8 mouse cellular contexts compared by ENCODE assay signal in the genomic region with DNA sequence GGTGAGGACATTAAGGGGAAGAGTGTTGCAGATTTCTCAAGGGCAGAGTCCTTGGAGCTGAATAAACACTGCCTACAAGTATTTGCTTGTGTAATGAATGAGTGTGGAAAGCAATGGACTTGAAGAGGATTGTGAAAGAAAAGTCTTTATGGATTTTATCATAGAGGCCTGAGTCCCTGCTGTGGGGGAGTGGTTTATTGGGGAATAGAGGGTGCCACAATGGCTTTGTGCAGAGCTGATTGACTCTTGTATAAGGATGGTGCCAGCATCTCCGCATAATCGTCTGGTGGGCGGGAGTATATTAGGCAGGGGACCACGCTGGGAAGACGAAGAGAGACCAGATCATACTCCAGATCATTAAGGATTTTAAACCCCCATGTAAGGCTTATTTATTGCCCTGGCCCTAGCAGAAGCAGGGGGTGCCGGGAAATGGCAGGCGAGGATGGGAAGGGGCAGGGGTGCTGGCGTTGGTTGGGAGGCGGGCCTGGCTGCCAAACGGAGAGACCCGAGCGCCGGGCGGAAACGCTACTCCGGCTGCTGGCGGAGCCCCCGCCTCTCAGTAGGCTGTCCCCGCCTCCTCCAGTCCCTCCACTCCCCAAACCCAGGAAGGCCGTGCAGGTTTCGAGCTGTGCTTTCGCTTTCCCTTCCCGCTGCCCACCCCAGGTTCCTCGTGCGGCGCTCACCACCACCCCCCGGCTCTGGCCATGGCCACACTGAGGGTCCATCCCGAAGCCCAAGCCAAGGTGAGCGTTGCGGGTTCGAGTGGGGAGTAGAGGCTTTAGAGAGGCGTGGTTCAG. TPM values are rescaled to one million over a fixed set of nuclear protein-coding genes. Genes with fewer than 3 reads are reported as not detected.
DNase-seq lines count a peak whose midpoint lies in the region; ATAC-seq and TF ChIP-seq lines count a peak whose summit lies in the region.

TSS of gene Psme1 (plus strand) at position 253 of the 797 bp plus-strand sequence.

- H3K9ac ChIP-seq in embryonic facial prominence, embryonic 14.5 days (ENCODE audit: low read depth, low read length) = peak within 1 kb of the TSS; percentile 92
- H3K9ac ChIP-seq in heart, adult 2 months (ENCODE audit: low read depth, low read length) = peak within 1 kb of the TSS; percentile 95
- peak within 1 kb of the TSS; percentile 76 for H3K9ac ChIP-seq in limb, embryonic 15.5 days
- H3K9ac ChIP-seq in midbrain, postnatal 0 days (replicated peaks; ENCODE audit: low read length, poor library complexity, severe bottlenecking) = peak within 1 kb of the TSS; percentile 72

- peaks cover 21% of the 10 kb centered on the region for H3K36me3 ChIP-seq in embryonic facial prominence, embryonic 14.5 days (ENCODE audit: control insufficient read depth, insufficient read depth, low read length)
- H3K36me3 ChIP-seq in heart, adult 2 months (ENCODE audit: control insufficient read depth, insufficient read depth, low read length) = no peaks in the 10 kb centered on the region
- H3K36me3 ChIP-seq in limb, embryonic 15.5 days = peaks cover 21% of the 10 kb centered on the region
- peaks cover 13% of the 10 kb centered on the region for H3K36me3 ChIP-seq in midbrain, postnatal 0 days (ENCODE audit: insufficient read depth, low read length)

- TF ChIP-seq CTCF in heart, adult 2 months (IDR thresholded peaks at IDR 0.05) = no peak
- no peak for TF ChIP-seq CTCF in midbrain, postnatal 0 days (IDR thresholded peaks at IDR 0.05)

- peak within 1 kb of the TSS; percentile 81 for H3K4me3 ChIP-seq in embryonic facial prominence, embryonic 14.5 days (ENCODE audit: low read depth, low read length)
- peak within 1 kb of the TSS; percentile 98 for H3K4me3 ChIP-seq in heart, adult 2 months
- peak within 1 kb of the TSS; percentile 60 for H3K4me3 ChIP-seq in limb, embryonic 15.5 days
- peak within 1 kb of the TSS; percentile 48 for H3K4me3 ChIP-seq in midbrain, postnatal 0 days (ENCODE audit: low read depth, low read length)

- peak; percentile 95 for ATAC-seq in embryonic facial prominence, embryonic 14.5 days (ENCODE audit: low read depth)
- ATAC-seq in limb, embryonic 15.5 days (ENCODE audit: insufficient number of reproducible peaks, low FRiP score, low TSS enrichment, low read depth) = peak; percentile 88
- ATAC-seq in midbrain, postnatal 0 days (ENCODE audit: low FRiP score) = peak; percentile 89

- 0% methylated on average over 15 of the region's 32 CpGs for WGBS in embryonic facial prominence, embryonic 14.5 days
- WGBS in heart, adult 2 months = under 1% methylated on average over 32 of the region's 32 CpGs
- whole genome bisulfite sequencing in limb, embryonic 15.5 days = under 1% methylated on average over 32 of the region's 32 CpGs
- under 1% methylated on average over 28 of the region's 32 CpGs for WGBS in midbrain, postnatal 0 days

- H3K27me3 ChIP-seq in embryonic facial prominence, embryonic 14.5 days (replicated peaks; ENCODE audit: control insufficient read depth, insufficient read depth, low read length) = no peaks in the 10 kb centered on the region
- no peaks in the 10 kb centered on the region for H3K27me3 ChIP-seq in heart, adult 2 months (ENCODE audit: control insufficient read depth, insufficient read depth, low read length)
- no peaks in the 10 kb centered on the region for H3K27me3 ChIP-seq in limb, embryonic 15.5 days
- H3K27me3 ChIP-seq in midbrain, postnatal 0 days (ENCODE audit: insufficient read depth, low read length) = no peaks in the 10 kb centered on the region

- 0 out of 2 replicates have a peak, but pooled peaks cover 4% of the 10 kb centered on the region for H3K79me2 ChIP-seq in heart, adult 2 months (replicated peaks; ENCODE audit: control insufficient read depth, insufficient read depth, low read length)

- TF ChIP-seq EP300 in heart, adult 2 months (IDR thresholded peaks at IDR 0.05; ENCODE audit: insufficient read depth, low read depth, low read length) = 0 out of 2 replicates have a peak, but pooled peaks have one; percentile 18

- peak within 1 kb of the TSS; percentile 96 for H3K4me2 ChIP-seq in embryonic facial prominence, embryonic 14.5 days (ENCODE audit: low read depth, low read length)
- peak within 1 kb of the TSS; percentile 73 for H3K4me2 ChIP-seq in limb, embryonic 15.5 days
- peak within 1 kb of the TSS; percentile 64 for H3K4me2 ChIP-seq in midbrain, postnatal 0 days (ENCODE audit: low read depth, low read length, poor library complexity, severe bottlenecking)

- 0 out of 2 replicates have a peak, but pooled peaks cover 3% of the 10 kb centered on the region for H3K4me1 ChIP-seq in embryonic facial prominence, embryonic 14.5 days (ENCODE audit: control insufficient read depth, insufficient read depth, low read length)
- peaks cover 3% of the 10 kb centered on the region; the same call in 1 of the 2 replicates for H3K4me1 ChIP-seq in heart, adult 2 months (ENCODE audit: control insufficient read depth, insufficient read depth, low read length)
- H3K4me1 ChIP-seq in limb, embryonic 15.5 days = peaks cover 10% of the 10 kb centered on the region
- H3K4me1 ChIP-seq in midbrain, postnatal 0 days (ENCODE audit: insufficient read depth, low read length) = no peaks in the 10 kb centered on the region

- intact Hi-C loops in heart, adult 2 months (cut with DNase I) = loop anchor here (1.0 kb wide), 1 partner anchor 18 kb away; the partner anchor contains the start of genes A730061H03Rik and Dcaf11

- H3K27ac ChIP-seq in embryonic facial prominence, embryonic 14.5 days (replicated peaks; ENCODE audit: low read depth, low read length) = peak within 1 kb of the TSS; percentile 66
- peak within 1 kb of the TSS; percentile 94 for H3K27ac ChIP-seq in heart, adult 2 months
- peak within 1 kb of the TSS; percentile 84 for H3K27ac ChIP-seq in limb, embryonic 15.5 days
- peak within 1 kb of the TSS; percentile 77 for H3K27ac ChIP-seq in midbrain, postnatal 0 days (ENCODE audit: low read depth, low read length)

- H3K9me3 ChIP-seq in embryonic facial prominence, embryonic 14.5 days (ENCODE audit: control insufficient read depth, low read length) = no peaks in the 10 kb centered on the region
- H3K9me3 ChIP-seq in limb, embryonic 15.5 days = no peaks in the 10 kb centered on the region
- H3K9me3 ChIP-seq in midbrain, postnatal 0 days (ENCODE audit: low read length) = no peaks in the 10 kb centered on the region

- DNase-seq in layer of hippocampus, adult 11-12 months (ENCODE audit: low spot score) = peak; percentile 69
- no peak for DNase-seq in layer of hippocampus, adult 9-10 months (ENCODE audit: low spot score)
- DNase-seq in embryonic facial prominence, embryonic 14.5 days (ENCODE audit: low spot score) = peak; percentile 93
- peak; percentile 86 to 90 for DNase-seq in heart, adult 2 months
- DNase-seq in kidney, adult 8-10 months = peak; percentile 75 to 77
- DNase-seq in midbrain, postnatal 0 days (ENCODE audit: low spot score) = peak; percentile 92
- DNase-seq in spleen, postnatal 36 days (ENCODE audit: low spot score in 2 of 2) = peak; percentile 88 to 90

- TF ChIP-seq POLR2A in heart, adult 2 months (IDR thresholded peaks at IDR 0.05; ENCODE audit: insufficient read depth, low read depth, low read length) = peak; percentile 84

RNA-seq across cellular contexts. Expression of gene Psme1, which starts in this region (rescaled TPM):
- 119 and 123 TPM in 2 replicates for polyA plus RNA-seq in embryonic facial prominence, embryonic 14.5 days (2014; fragmentation: Nextera tagmentation; extraction: Ambion mirVana)
- 100 to 1,000 TPM; 231 to 264 TPM for total RNA-seq in heart, adult 2 months (2021)
- polyA plus RNA-seq in heart, adult 2 months (2012; rRNA removed) = 101 and 118 TPM in 2 replicates
- polyA plus RNA-seq in limb, embryonic 15.5 days (2015; fragmentation: Nextera tagmentation; extraction: Ambion mirVana) = 141 and 148 TPM in 2 replicates
- total RNA-seq in midbrain, postnatal 0 days (2014; rRNA removed) = 119 and 147 TPM in 2 replicates
- 268 and 288 TPM in 2 replicates for polyA plus RNA-seq in midbrain, postnatal 0 days (2015; fragmentation: Nextera tagmentation; extraction: Ambion mirVana)

Comparison
In these comparisons a context has a peak if more than half of its experiments do, and no peak if none do; other contexts are left out.
1. H3K4me3 ChIP-seq: peak in every context shown above with its lines; median percentile 98 in heart, adult 2 months; 81 in embryonic facial prominence, embryonic 14.5 days; 60 in limb, embryonic 15.5 days; 48 in midbrain, postnatal 0 days.